Mouse (Mus musculus): ENCODE measurements around the gene Phldb3.
"Not testable (repeated sequence)": the region's sequence is repeated elsewhere in the genome, so short reads cannot be mapped to it uniquely, and the experiment has no call there.

Gene Phldb3

DNA sequence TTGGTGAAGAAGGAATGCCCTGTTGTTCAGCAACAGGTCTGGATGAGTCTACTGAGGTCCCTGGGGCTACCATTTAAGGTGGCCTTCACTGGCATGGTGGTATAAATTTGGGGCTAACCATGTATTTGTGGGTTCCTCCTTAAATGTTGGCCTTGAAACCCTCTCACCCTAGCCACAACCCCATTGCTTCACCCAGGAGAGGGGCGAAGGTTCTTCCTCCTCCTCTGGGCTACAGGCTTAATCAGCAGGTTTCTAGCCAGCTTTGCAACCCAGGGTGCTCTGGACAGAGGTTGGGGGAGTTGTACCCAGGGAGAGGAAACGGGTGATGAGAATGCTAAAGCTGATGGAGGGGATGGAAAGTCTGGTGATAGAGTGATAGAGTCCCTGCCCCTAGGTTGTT, 15.1 kb upstream of the Phldb3 start:
- no peak for DNase-seq

DNA sequence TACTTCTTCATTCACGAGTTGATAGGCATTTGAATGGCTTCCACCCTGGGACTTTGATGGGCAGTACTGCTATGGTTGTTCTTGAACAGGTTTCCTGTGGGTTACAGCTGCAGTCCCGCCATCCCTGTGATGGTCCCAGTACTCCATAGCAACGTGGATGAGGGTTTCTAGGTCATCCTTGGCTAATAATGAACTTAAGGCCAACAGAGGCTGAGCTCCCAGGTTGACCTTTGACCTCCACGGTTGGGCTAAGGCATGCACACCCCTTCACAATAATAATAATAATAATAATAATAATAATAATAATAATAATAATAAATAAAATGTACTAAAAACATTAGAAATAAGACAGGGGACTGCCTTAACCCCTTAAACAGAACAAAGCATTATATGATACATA, 12.4 kb upstream of the Phldb3 start:
- no peak for DNase-seq

GRCm38 (mm10) chr7:24599211-24600067, 11.1 kb upstream of the Phldb3 start:
- DNase-seq = peak in 1 of 2 experiments; percentile 43

DNA sequence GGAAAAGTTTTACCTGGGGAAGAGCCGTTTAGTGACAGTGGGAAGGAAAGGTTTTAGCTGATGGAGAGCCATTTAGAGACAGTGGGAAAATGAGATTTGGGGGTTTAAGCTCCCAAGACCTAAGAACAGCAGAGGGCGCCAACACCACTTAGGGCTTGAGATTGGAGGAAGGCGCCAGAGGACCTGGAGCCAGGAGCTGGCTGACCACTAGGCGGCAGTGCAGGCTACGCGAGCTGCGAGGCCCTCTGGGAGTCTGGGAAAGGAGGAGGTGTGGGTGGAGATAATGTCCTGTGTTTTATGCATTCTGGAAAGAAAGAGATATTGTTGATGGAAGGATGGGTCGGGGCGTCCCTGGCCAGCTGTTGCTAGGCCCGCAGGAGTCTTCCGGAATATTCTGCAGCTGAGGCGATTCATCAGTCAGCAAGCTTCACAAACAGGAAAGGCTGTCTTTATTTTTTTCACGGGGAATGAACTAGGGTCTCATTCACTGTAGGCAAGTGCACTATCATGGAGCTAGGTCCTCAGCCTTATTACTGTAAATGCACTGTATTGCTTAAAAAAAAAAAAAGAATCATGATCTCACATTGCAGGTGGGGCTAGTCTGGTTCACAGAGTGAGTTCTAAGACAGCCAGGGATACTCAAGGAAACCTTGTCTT, 9.5 kb upstream of the Phldb3 start:
- DNase-seq = peak; percentile 92 to 96

DNA sequence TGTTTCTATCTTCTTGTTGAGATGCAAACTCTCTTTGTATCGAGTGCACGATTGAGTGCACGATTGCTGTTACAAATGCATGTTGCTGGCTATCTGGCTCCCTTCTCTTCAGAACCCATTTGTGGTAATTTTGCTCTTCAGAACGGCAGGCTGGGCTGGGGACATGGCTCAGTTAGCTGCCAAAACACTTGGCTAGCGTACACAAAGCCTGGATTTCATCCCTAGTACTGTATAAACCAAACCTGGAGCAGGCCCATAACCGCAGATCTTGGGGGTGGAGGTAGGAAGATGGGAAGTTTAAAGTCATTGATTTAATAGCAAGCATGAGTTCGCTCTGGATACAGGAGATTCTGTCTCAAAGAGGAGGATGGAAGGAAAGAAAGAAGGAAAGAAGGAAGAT, 5.0 kb upstream of the Phldb3 start:
- DNase-seq = no peak

GRCm38 (mm10) chr7:24606046-24606445, 4.5 kb upstream of the Phldb3 start:
- DNase-seq = peak in 1 of 2 experiments; percentile 68

DNA sequence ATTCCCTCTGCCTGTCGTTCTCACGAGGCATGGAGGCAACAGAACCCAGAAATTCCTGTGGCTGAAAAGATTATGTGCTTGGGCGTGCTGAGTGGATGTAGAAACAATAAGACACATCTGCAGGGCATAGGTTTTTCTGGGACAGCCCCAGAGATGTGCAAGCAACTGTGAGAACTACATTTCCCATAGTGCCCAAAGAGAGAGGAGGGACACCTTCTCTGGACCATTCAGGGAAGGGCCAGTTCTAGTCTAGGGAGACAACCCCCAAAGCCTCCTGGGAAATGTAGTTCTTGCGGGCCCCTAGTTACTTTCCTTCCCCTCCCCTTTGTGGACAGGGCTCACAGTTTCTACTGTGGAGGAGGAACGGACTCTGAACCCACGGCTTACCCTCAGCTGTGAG, 2.5 kb upstream of the Phldb3 start:
- DNase-seq = peak; percentile 82 to 86

GRCm38 (mm10) chr7:24608561-24608960, 2.0 kb upstream of the Phldb3 start:
- DNase-seq = no peak

DNA sequence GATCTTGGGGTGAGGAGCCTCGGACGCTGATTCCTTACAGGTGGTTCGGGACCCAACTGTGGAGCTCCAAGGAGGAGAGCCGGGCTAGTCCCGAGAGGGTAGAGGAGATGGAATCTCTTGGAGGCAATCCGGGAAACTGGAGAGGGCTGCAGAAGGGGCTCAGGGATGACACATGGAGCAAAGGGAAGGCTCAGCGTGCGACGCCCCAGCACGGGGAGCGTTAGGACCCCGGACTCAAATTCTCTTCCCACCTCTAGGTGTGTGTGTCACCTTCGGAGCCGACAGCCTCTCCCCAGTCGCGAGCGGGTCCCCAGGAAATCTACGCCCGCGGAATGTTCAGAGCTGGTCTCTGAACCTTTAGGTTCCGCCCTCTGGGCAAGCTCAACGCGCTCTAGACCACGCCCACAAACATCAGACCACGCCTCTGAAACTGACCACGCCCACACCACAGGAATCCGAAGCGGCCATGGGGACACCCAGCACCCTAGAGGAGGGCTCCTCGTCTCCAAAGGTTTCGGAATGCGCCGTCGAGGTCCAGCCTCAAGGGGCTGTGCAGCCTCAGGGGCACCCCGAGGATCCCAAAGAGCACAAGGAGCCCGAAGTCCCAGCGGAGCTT, 424 bp downstream of the Phldb3 start:
- peak; percentile 93 to 98 for DNase-seq

DNA sequence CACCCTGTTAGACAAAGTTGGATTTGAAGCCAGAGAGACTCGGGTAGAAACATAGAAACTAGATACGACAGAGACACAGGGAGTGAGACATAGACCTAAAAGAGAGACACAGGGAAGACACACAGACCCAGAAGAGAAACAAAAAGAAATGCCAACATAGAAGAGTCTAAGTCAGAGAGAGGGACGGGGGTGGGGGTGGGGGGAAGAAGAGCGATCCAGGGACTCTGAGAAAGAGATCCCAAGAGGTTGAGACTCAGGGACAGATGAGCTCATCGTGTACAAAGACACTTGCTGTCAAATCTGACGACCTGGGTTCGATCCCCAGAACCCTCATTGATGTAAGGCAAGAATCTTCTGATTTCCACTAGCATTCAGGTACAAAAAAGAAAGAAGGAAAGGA, 1.1 kb downstream of the Phldb3 start:
- no peak for DNase-seq

DNA sequence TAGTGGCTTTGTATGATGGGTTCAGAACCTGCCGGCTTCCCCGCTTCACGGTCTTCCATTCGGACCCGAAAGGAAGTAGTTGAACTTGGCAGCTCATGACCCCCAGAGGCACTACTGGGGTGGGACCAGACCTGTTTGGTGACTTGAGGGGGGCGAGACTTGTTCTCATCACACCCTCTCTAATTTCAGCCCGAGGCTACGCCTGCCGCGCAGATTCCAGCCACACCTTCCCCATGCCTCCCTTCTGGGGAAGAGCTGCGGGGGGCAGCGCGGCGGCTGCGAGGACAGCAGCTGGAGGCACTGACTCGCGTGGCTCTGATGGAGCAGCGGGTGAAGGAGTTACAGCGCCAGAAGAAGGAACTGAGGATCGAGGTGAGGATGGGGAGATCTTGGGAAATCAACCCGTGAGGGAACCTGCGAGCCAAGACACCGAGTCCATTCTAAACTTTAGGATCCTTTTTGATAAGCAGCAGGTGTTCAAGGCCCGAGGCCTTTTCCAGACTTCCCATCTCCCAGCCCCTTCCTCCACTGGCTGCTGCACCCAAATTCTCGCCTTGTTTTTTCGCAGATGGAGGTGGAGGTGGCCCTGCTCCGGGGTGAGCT, 1.8 kb downstream of the Phldb3 start:
- DNase-seq = no peak

DNA sequence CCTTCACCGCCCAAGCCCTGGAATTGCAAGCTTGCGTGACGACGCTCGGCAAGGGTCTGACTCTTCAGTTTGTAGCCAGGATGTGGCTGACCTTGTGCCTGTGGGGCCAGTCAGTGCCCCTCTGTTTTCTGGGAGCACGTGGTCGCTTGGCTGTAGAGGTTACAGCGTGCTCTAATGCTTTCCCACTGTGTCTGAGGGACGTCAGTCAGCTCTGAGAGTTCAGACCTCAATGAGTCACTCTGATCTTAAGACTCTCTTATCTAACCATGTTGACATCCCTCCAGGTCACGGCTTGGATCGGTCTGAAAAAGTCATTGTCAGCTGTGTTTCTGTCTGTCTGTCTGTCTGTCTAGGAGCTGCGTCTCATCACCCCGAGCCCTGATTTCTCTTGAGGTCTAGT, 4.3 kb downstream of the Phldb3 start:
- no peak for DNase-seq

GRCm38 (mm10) chr7:24617763-24618162, 7.2 kb downstream of the Phldb3 start:
- no peak for DNase-seq

GRCm38 (mm10) chr7:24618374-24618773, 7.8 kb downstream of the Phldb3 start:
- not testable (repeated sequence) for DNase-seq

- no peak for DNase-seq
These were observed 9.3 kb downstream of the Phldb3 start for GRCm38 (mm10) chr7:24619671-24620397.

- no peak for DNase-seq
These were observed 10.6 kb downstream of the Phldb3 start for GRCm38 (mm10) chr7:24621193-24621592.

DNA sequence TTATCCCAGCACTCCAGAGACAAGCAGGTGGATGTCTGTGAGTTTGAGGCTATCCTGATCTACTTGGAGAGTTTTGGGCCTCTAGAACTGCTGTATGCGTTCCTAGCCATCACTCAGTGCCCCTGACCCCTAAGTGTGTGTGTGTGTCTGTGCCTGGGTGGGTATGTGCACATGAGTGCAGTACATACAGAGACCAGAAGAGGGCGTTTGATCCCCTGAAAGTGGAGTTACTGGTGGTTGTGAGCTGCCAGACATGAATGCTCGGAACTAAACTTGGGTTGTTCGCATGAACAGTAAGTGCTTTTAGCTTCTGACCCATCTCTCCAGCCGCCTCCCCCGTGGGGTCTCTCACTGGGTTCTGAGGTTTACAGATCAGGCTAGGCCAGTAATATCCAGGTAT, 12.4 kb downstream of the Phldb3 start:
- no peak for DNase-seq

- peak; percentile 80 to 89 for DNase-seq
These were observed 18.4 kb downstream of the Phldb3 start for GRCm38 (mm10) chr7:24628685-24629610.

DNA sequence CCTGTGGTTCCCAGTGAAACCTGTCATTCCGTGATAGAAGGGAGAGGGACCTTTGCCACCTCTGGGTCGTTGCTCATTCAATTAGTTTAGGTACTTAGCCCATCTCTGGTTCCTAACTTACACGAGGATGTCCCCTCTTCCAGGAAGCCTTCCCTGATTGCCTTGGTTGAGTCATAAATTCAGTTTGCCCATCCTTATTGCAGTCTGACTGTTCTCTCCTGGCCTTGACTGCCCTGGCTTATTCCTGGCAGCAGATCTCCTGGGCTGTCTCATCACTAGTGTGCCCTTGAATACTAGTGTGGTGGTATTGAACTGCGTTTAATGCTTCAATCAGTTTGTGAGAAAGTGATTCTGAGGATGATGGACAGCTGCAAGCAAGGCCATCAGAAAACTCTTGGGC, 19.1 kb downstream of the Phldb3 start:
- DNase-seq = no peak

- no peak for DNase-seq
These were observed 19.7 kb downstream of the Phldb3 start for GRCm38 (mm10) chr7:24630116-24630880.

DNA sequence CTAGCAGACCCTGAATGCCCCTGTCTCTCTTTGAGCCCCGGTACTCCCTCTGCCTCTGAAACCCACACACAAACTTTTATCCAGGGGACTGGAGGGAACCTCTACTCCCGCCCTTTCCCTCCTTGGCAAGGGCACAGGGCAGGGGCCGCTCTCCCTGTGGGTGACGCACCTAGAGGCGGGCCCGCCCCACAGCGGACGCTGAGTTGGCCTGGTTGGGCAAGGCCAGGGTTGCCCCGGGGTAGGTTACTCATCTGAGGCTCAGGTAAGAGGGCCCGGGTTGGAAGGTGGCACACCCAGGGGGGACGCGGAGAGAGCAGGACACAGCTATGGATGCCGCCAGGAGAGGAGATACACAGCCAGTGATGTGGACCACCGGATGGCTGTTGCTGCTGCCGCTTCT, 25.7 kb downstream of the Phldb3 start, which contains the start of gene Lypd3:
TSS of gene Lypd3 (plus strand) at position 287 of the 400 bp plus-strand sequence.
- no peak for DNase-seq
